ENCODE assay signal across 29 mouse cellular contexts in the genomic region with DNA sequence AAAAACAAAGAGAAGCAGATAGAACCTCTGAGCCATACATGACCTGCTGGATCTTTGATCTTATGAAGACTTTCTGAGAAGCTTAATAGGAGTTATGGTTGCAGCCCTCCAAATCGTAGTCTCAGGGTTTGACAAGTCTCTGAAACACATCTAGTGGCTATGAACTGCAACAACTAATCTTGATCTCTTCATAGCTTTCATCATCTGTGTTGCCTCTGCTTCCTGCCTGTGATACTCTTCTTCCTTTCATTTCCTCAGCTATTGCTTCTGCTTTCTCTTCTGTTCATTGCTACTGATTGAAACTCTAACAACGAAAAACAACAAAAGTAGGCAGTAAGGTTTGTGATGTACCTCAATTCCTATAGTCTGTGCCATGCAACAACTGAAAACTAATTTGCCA. TPM values are rescaled to one million over a fixed set of nuclear protein-coding genes. Genes with fewer than 3 reads are reported as not detected.
"Had no signal": no experiment of that assay in that cellular context is flagged by ENCODE, and none has a peak within 500 bp of the region (broad histone marks: within the 10 kb centered on the region; RNA-seq: fewer than 3 reads in every experiment).

No protein-coding gene starts in this region.

- H3K4me3 ChIP-seq: gastrocnemius, adult 2 months; heart, embryonic 10.5 days; heart, embryonic 12.5 days; hindbrain, embryonic 10.5 days; hindbrain, embryonic 12.5 days; intestine, embryonic 15.5 days; kidney, embryonic 15.5 days; limb, embryonic 13.5 days; limb, embryonic 15.5 days had no signal

- H3K27me3 ChIP-seq: heart, embryonic 12.5 days; hindbrain, embryonic 12.5 days; intestine, embryonic 15.5 days; kidney, embryonic 15.5 days; limb, embryonic 13.5 days; limb, embryonic 15.5 days had no signal

- H3K9ac ChIP-seq: heart, embryonic 12.5 days; hindbrain, embryonic 12.5 days; hindbrain, embryonic 14.5 days; intestine, embryonic 15.5 days; kidney, embryonic 15.5 days; limb, embryonic 13.5 days; limb, embryonic 15.5 days had no signal

- DNase-seq: gastrocnemius, adult 2 months; gastrocnemius, postnatal 14 days; gastrocnemius, postnatal 36 days; heart, adult 18-20 months; heart, postnatal 10 days; heart, postnatal 4 days; kidney, adult 2 months; kidney, adult 9 months; kidney, postnatal 14 days; kidney, postnatal 36 days; layer of hippocampus, adult 9-11 months; layer of hippocampus, postnatal 36 days; left cerebral cortex, postnatal 4 days had no signal

- H3K4me1 ChIP-seq: heart, embryonic 10.5 days; heart, embryonic 12.5 days; hindbrain, embryonic 10.5 days; hindbrain, embryonic 12.5 days; intestine, embryonic 15.5 days; kidney, embryonic 15.5 days; limb, embryonic 13.5 days; limb, embryonic 15.5 days had no signal

- H3K36me3 ChIP-seq: heart, embryonic 10.5 days; heart, embryonic 12.5 days; hindbrain, embryonic 10.5 days; hindbrain, embryonic 12.5 days; intestine, embryonic 15.5 days; kidney, embryonic 15.5 days; limb, embryonic 13.5 days; limb, embryonic 15.5 days had no signal

- H3K9me3 ChIP-seq: heart, embryonic 10.5 days; heart, embryonic 12.5 days; hindbrain, embryonic 10.5 days; hindbrain, embryonic 12.5 days; intestine, embryonic 15.5 days; kidney, embryonic 15.5 days; limb, embryonic 13.5 days; limb, embryonic 15.5 days had no signal

- ATAC-seq: hindbrain, embryonic 16.5 days; inflammation-experienced regulatory T-cells, adult 6 months; intestine, embryonic 15.5 days; intestine, postnatal 0 days had no signal

- H3K27ac ChIP-seq: gastrocnemius, adult 2 months; heart, embryonic 10.5 days; hindbrain, embryonic 10.5 days; hindbrain, embryonic 12.5 days; hindbrain, embryonic 14.5 days; intestine, embryonic 15.5 days; kidney, embryonic 15.5 days; kidney, postnatal 0 days; limb, embryonic 13.5 days; limb, embryonic 15.5 days had no signal

- H3K4me2 ChIP-seq: heart, embryonic 12.5 days; hindbrain, embryonic 12.5 days; hindbrain, embryonic 14.5 days; intestine, embryonic 15.5 days; kidney, embryonic 15.5 days; limb, embryonic 13.5 days; limb, embryonic 15.5 days had no signal

RNA-seq across cellular contexts. Expression of gene Adgre4, which starts 1.4 kb away (rescaled TPM):
- total RNA-seq: layer of hippocampus, postnatal 14 days; left cerebral cortex, postnatal 10 days; left cerebral cortex, postnatal 25 days had no signal
- polyA plus RNA-seq: heart, embryonic 12.5 days; hindbrain, embryonic 12.5 days had no signal
